Mouse (Mus musculus) A20 (cell line): ENCODE results near the gene Adra1b.

Source experiments
- DNase-seq: peaks from one replicate; pipeline ENCODE4 v3.0.0-alpha.2; 2011; ENCODE audit warnings: low read depth, low spot score

Gene Adra1b

DNA sequence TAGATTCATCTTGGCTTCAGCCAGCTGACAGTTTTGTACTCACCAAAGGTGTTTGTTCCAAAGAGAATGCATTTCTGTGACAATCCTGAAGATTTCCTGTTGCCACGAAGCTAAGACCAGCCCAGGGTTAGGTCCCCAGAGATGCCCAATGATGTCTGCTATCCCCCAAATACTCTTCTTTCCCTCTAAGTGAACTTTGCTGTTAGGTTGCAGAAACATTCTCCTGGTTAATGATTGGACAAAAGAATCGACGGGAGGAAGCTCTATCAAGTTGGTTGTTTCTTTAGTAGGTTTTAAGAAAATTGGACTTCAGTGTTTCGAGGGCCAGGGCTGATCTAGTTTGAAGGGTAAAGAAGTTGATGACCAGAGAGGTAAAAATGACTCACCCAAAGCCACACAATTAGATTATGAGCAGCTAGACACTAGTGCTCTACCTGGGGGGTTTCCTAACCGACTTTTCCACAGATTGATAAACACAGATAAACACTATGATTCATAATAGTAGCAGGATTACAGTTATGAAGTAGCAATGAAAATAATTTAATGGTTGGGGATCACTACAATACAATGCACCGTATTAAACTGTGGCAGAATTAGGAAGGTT is at the start of gene Adra1b:
Gene Adra1b (minus strand): TSS at position 160 of the 604 bp plus-strand sequence.
- no peak for DNase-seq

DNA sequence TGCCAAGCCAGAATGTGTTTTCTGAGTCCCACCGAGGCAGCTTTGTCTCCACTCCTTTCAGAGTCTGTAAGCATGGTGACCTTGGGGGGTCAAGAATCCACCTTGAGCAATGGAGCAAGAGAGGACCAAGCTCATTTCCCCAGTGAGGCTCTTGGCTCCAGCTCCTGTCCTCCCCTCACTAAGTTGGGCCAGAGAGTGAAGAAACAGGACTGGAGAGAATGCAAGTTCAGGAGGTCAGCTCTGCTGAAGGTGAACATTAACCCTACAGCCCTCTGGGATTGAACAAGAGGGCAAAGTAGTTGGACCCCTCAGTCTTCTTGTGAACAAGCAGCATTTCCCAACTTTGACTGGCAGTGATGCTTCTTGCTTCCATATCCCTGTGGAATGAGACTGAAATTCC is 49.3 kb upstream of the Adra1b start:
- no peak for DNase-seq

DNA sequence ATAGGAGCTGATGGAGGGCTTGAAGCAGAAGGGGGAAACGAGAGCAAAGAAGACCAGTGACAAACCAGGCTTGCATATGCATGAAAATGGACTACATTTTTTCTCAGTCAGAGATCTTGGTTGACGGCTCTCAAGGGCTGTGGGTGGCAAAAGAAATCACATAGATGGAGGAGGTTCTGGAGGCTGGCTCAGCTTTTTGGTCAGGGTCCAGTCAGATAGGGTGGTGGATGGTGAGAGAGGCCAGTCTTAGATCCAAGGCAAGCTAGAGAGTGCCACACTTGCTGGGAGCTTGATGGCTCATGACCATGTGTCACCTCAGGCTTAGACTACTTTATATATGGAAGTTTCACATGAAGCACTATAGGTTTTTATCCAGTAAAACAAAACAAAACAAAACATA is 42.8 kb upstream of the Adra1b start:
- DNase-seq: no peak

DNA sequence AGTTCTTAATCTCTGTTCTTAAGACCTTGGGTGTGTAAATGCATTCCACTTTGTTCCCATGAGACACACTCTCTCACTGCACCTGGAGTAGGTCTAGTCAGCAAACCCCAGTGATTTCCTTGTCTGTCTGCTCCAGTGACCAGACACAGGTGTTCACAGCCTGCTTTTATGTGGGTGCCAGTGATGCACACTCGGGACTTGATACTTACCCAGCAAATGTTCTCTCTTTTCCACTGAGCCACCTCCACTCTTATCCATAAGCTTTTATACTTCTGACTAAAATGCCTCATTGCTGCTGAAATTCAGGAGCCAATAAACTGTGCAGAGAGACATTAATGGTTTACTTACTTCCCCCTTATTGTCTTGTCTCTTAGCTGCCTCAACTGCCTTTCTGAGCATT is 42.2 kb upstream of the Adra1b start:
- DNase-seq: no peak

DNA sequence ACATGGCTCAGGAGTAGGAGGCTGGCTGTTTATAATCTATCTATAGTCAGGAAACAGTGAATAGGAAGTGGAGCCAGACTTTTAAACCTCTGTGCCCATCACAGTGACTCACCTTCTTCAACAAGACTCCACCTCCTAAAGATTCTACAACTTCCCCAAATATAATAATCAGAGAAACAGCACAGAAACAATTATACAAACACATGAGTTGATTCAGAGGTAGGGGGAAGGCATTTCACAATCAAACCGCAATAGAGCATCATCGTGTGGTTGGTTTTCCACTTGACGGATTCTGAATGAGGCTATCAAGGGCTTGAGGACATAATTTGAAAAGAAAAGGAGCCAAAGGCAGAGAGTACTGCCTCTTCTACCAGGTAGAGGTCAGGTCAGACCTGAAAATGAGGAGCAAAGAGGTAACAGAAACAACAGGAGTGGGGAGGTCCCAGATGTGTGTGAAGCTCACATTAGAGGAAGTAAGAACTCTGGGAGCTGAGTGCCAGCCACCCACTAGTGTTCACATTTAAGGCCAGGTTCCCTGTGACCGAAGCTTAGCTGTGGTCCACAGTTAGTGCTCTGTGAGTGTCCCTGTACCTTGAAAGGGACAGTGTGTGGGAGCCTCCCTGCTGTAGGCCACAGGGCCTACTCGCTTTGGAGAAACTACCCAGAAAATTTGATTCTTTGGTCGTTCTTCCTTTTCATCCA is 39.6 kb upstream of the Adra1b start:
- peak; percentile 30 for DNase-seq

DNA sequence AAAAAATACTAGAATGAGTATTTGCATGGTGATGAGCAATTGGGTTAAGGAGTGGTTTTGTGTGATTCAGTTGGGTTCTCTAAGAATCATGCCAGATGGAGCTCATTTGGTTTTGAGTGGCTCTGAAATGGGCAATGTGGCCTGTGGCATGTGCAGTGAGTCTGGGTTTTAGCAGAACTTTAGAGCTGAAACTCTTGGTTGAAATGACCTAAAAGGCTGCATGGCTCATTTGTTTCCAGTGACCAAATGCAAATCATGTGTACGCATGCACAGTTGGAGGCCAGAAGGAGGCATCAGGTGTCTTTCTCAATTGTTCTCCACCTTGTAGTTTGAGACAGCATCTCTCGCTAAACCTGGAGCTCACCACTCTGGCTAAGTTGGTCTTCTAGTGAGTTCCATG is 35.0 kb upstream of the Adra1b start:
- no peak for DNase-seq

DNA sequence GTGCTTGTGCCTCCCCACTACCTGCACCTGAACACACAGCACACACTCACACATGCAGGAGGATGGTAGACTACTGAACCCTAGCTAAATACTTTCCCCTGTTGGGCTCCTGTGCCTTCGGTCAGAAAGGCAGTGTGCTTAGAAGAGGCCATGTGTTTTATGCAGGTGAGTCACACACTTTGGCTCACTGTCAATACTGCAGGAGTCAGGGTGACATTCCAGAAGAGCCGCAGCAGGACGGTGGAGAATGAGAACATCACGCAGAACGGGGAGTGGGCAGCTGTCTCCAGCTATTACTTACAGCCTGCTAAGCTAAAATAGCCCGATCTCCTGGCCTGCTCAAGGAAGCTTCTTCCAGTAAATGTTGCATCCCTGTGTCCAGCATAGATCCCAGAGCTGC is 32.5 kb upstream of the Adra1b start:
- DNase-seq: no peak

DNA sequence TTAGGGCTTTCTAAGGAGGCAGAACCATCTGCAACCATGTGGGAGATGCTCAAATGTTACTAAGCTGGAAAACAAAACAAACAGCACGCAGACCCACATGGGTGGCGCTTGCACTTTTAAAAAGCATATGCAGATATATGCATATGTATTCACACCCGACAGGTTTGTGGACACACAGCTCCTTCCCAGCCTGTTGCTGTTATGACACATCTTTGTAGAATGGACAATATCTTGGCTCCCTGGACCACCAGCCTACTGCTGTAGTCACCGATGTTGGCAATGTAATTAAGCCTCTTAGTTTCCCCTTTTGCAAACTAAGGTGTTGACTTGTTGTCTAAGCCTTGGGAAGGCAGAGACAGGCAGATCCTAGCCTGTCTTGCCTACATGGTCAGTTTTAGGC is 32.0 kb upstream of the Adra1b start:
- DNase-seq: no peak

DNA sequence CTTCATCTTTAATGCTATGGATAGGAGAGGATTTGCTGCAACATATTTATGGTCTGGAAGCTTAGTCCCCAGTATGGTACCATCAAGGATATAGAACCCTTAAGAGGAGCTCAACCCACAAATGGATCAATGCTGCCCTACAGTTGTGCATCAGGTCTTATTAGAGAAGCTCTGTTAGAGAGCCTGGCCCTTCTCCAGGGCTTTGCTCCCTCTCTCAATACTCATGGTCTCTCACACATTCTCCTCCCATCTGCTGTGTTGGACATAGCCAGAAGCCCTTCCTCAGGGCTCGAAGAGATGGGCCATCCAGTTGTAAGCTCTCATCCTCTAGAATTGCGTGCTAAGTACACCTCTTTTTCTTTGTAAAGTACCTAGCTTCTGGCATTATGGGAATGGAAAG is 29.2 kb upstream of the Adra1b start:
- DNase-seq: no peak

DNA sequence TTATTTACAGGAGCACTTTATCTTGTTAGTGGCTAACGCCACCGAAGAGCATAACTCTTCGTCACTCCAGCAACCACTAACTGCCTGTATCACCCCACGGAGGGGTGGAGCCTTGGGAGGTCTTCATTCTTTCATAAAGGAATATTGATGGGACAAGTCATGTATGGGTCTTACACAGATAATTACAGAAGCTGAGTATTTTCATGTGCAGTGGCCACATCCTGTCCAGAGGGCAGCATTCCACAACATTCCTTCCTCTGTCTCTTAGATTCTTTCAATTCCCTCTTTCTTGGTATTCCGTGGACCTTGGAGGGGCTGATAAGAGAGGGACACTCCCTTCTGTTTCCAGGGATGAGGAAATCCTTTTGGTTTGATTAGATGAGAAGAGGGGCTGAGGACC is 28.7 kb upstream of the Adra1b start:
- DNase-seq: no peak

DNA sequence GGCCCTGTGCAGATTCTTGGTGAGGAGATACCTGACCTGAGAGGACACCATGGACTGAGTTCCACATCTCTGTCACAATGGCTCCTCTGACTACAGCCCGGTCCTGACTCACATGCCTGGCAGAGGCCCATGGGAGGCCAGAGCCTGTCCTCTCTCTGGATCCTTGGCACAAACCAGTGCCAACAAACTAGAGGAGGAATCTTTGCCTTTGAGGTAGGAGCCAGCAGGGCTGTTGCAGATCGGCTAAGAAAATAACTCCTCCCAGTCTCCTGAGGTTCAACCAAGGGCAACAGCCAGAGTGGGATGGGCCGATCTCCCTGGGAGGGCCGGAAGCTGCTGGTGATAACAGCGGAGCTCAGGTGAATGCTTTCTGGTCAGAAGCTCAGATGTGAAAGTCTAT is 28.2 kb upstream of the Adra1b start:
- DNase-seq: no peak

DNA sequence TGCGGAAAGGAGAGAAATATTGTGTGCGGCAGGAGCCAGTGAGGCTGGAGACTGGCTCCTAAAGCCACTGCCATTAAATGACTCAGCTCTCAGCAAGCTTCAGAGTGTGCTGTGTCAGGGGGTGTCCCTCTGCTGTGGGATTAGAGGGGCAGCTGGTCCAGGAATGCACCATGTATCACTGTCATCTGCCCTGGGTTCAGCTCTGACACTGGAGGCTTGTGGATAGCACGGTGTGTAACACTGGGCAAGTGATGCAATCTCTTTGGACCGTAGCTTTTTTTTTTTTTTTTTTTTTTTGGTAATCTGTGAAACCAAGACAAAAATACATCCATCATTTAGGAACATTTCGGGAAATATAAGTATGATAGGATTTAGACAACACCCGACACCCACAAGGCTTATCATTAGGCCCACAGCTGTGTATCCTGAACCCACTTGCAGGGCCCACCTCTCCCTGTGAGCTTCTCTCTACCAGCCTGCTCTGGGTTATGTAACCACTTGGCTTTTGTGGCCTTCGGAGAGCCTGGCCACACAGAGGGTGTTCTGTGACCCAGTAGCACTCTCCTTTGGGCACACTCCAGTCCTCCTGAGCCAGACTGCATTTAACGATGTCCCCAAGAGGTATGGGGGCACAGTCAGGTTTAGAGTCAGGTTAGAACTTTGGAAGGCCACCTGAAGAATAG is 26.3 kb upstream of the Adra1b start:
- no peak for DNase-seq

DNA sequence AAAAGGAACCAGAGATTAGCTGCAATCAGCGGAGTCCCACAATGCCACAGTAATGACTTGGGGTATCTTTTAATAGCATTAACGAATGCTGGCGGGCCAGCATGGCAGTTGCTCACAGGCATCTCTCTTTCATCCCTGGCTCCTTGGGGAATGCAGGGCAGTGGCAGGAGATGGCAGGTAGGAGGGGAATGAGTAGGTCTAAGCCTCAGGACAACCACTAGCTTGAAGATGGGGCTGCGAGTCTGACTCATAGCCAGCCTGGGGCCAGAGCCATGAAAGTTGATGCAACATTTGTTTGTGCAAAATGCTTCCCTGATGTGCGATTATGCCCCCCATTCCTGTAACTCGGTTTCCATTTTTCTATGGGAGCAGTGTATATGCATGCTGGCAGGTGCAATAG is 25.2 kb upstream of the Adra1b start:
- DNase-seq: no peak

DNA sequence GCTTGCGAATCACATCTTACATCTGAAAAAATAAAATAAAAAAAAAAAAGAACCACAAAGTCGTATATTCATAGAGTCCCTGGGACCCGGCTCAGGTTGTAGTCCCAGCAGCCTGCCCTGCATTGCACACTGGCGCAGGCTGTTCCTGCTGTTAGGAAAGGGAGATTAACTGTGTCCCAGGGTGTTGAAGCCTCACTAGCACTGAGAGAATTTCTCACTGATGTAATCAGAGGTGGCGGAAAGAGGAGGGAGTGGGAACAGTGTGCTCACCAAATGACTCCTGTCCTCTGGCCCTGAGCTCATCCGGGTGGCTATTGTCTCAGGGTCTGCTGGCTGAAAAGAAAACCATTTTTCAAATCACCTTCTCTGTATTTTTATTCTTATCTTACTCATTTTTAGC is 24.6 kb upstream of the Adra1b start:
- no peak for DNase-seq

DNA sequence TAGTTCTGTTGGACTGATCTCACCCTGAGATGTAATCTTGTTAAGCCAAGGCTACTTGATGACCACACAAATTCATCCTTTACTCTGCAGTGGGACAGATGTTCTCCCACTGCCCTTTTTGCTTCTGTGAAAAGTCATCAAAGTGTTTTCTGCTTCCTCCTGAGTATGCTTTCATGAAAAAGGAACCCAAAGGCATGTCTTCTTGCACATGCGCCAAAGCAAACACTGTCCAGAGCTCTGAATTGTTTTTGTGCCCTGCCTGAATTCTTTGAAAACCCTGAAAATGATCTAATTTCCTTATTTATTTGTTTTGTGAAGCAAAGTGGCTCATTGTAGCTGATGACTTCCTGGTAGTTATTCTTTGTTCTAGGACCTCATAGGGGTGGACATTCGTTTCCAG is 20.7 kb upstream of the Adra1b start:
- DNase-seq: no peak

DNA sequence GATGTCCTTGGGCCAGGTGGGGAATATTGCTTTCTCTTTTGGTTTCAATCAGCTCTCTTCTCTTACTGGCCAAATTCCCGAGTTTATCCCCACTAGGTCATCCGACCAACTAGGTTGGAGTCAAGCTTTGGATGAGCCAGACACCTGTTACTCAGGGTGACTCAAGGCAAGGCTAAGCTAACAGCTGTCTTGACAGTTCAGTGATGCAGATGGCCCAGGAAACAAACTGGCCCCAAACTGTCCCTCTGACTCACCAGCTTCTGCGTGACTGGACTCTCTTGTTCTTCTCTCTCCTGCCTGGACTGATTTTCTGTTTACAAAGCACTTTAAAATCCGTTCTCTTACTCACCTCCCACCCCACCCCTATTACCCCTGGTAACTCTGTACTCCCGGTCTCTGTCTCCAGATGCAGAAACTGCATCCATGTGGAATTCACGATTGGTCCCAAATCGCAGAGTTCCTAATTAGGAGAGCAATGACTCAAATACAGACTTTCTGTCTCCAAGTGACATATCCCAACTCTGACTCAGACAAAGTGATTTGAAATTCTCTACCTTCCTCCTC is 18.6 kb upstream of the Adra1b start:
- DNase-seq: no peak

DNA sequence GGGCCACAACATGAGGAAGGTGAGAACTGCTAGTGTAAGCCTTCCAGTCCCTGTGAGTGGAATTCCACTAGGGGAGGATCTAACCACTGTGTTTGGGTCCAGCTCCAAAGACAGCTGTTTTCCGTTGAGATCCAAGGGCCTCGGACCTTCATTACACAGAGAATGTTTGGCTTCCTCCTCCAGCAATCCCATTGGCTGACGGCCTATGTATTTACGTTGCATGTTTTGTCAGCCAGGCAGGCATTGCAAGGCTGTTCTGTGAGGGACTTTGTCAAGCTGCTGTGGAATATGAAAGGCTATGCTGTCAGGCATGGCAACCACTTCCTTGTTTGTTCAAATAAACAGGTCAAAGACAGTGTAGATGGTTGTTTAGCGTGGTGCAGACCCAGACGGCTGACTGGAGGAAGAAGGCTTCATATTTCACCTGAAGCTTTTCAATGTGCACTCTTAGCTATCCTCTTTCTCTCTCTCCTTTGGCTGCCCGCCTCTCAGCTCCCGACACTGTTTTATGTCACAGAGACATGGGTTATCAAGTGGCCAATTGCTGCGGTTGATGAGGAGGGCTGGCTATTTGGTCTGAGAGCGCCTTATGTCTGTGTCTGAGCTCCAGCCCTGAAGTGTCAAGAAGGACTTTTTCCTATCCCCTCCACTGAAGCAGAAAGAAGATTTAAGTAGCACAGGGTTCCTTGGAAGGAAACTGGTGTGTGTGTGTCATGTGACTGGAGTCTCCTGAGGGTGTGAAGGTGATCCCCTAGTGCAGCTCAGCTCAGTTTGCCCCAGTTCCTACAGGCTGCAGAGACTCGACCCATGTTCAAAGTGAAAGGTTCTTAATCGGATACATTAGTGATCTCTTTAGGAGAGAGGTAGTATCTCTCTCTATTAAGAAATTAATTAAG is 13.8 kb upstream of the Adra1b start:
- DNase-seq: no peak

DNA sequence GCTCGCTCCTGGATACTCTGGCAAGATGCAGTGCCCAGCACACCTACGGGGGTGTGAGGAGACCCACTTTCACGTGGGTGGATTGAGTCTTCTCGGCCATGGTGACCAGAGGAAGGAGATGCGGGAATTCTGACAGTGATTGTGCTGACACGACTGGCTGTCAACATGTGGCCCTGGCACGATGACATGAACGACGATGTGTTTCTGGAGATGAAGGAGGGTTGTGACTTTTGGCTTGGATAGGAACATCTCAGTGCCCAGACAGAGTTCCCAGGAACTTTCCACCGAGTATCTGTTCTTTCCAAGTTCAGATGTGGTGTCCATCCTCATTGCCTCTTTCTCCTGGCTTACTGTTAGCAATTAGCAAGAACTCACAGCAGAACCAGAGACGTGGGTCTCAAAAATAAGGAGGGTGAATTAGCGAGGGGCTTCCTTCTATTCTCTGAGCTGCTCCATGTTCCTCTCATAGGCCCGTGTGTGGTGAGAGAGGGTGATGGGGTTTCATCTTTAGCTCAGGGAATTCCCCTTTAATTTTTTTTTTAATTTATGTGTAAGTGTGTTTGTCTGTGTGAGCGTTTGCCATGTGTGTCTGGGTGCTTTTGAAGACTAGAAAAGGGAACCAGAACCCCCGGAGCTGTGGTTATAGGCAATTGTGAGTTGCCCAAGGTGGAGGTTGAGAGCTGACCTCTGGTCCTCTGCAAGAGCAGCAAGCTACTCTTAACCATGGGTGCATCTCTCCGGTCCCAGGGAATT is 11.3 kb upstream of the Adra1b start:
- DNase-seq: no peak

DNA sequence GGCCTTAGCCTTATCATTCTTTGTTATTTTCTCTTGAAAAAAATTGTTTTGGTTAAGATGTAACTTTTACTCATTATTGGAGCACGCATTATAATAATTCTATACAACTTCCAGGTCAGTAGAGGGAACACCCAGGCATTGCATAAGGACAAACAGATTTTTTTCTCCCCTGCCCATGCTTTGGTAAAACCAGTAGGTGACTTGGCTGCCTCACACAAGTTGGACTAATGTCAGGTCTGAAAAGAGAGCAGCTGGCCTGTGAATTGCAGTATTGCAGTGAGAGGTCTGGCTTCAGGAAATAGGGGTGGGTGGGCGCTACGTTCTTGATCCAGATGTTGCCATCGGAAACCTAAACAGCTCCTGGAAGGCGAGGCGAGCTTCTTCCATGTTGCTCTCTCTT is 10.6 kb upstream of the Adra1b start:
- DNase-seq: no peak

DNA sequence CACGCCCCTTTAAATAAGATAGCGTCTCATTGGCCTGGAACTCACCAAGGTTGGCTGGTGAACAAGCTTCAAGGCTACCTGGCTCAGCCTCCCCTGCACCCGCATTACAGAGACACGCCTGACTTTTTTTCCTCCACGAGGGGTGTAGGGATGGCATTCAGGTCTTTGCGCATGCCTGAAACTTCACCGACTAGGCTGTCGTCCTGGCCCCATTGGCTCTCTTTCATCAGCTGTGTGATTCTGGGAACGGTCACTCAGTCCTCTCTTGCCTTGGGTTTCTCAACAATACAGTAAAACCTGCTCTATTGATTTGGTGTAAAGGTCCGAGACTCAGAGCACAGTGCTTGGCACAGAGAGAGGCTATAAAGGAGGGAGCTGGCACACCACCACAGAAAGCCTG is 2.3 kb upstream of the Adra1b start:
- no peak for DNase-seq

DNA sequence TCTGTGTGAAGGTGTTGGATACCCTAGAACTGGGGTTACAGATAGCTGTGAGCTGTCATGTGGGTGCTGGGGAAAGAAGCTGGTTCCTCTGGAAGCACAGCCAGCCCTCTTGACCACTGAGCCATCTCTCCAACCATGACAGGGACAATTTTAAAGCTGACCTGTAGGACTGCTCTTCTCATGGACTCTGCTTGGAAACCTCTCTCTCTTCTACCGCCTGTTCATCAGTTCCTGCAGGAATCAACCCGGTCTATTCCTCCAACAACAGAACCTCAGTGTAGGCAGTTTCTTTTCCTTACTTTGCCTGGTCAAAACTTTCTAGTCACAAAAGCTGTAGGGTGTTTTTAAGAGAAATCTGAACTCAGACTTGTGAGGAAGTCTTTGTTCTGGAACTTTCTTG is 1.3 kb downstream of the Adra1b start:
- DNase-seq: no peak
